Mouse (Mus musculus) mesoderm, embryonic 11.5 days (tissue): Measurements from ENCODE around the gene Doc2g.
A peak's percentile ranks its signal among the peaks of the same experiment; 100 is the strongest.

Source experiments
- DNase-seq: peaks from one replicate; pipeline ENCODE4 v3.0.0-alpha.2; 2012; ENCODE audit warnings: low read depth, low spot score

Gene Doc2g

DNA sequence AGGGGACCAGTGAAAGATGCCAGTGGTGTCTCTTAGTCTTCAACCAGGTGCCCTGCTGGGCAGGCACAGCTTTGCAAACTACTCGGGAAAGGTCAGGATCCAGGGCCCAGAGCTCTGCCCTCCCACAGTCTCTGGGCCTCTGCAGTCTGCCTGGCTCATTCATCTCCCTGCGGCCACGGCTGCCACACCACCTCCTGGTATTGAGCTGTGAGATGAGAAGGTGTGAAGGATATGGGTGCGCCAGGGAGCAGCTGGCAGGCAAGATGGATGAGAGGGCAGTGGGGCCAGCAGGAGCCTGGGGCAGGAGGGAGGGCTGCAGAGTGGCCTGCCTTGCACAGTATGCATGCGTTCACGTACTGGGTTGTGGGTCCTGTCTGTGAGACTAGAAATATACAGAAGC lies 12.3 kb upstream of the Doc2g start:
- DNase-seq: no peak

GRCm38 (mm10) chr19:3991562-3991961 lies 11.6 kb upstream of the Doc2g start:
- no peak for DNase-seq

- DNase-seq: no peak
Observed at GRCm38 (mm10) chr19:3991966-3992365, 11.1 kb upstream of the Doc2g start.

- DNase-seq: no peak
Observed at GRCm38 (mm10) chr19:3992416-3992815, 10.7 kb upstream of the Doc2g start, which contains the start of gene Tbx10. TSS of gene Tbx10 (plus strand) at chr19:3992752.

GRCm38 (mm10) chr19:3994932-3995331 lies 8.2 kb upstream of the Doc2g start:
- DNase-seq: no peak

DNA sequence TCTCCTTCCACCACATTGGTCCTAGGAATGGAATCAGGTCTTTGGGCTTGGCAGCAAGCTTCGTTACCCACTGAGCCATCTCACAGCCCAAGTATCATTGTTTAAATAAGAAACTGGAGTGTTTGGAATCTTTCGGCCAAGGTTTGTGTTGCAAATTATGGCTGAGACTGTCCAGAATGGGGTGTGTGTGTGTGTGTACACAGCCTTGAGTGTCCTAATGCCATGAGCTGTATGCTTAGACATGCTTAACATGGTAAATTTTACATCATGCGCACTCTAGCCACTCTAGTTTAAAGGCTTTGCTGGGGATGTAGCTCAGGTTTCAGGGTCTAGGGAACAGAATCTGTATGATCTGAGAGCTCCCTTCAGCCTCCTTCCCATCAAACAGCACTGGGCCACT lies 7.6 kb upstream of the Doc2g start:
- no peak for DNase-seq

DNA sequence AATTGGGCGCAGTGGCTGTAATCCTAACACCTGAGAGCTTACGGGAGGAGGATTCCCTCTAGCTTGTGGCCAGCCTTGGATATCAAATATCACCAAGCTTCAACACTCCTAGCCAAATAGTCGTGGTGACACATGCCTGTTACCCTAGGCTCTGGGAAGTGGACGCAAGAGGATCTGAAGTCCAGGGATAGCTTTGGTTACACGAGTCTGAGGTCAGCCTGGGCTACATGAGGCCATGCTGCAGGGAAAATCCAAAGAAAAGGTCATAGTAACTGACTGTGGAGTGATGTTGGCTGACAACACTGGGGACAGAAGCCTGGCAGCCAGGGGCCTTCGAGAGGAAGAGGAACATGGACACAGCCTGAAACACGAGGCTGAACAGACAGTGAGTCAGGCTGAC lies 7.0 kb upstream of the Doc2g start:
- DNase-seq: no peak

DNA sequence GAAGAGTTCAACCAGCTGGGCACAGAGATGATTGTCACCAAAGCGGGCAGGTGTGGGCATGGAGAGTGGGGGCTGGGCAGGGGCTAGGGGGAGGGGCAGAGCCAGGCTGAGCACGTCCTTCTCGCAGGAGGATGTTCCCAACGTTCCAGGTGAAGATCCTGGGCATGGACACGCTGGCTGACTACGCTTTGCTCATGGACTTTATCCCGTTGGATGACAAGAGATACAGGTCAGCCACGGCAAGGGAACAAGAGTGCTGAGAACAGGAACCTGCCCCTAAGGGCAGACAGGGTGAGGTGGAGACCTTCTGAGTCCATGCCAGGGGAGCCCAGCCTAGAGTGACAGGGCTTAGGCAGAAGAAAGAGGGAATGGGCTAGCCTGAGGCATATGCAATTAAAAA lies 6.4 kb upstream of the Doc2g start:
- DNase-seq: no peak

DNA sequence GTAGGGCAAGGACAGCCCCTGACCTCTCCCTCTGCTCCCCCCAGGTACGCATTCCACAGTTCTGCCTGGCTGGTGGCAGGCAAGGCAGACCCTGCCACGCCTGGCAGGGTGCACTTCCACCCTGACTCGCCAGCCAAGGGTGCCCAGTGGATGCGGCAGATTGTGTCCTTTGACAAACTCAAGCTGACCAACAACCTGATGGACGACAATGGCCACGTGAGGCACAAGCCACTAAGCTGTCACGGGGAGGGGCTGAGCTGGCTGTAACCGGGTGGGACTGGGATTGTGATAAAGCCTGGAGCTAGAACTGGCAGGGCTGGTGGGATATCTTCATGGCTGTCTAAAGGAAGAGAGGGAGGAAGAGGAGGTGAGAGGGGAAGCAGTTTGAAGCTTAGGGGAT lies 5.9 kb upstream of the Doc2g start:
- no peak for DNase-seq

DNA sequence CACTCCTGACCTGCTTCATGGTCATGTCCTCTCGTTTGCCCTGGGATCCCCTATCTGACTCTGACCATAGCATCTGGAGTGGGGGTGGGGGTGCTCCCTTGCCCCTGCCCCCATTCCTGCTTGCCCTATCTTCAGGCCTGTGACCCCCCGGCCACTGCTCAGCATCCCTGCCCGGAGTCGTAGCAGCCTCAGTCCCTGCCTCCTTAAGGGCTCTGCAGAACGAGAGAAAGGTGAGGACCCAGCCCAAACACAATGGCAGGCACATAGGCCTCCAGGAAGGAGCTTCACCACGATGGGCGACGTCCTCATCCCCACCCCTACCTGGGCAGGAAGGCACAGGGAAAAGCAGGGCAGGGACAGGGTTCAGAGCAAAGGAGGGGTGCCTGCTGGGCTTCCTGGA lies 4.8 kb upstream of the Doc2g start:
- no peak for DNase-seq

GRCm38 (mm10) chr19:3999121-3999730 lies 3.9 kb upstream of the Doc2g start:
- no peak for DNase-seq

DNA sequence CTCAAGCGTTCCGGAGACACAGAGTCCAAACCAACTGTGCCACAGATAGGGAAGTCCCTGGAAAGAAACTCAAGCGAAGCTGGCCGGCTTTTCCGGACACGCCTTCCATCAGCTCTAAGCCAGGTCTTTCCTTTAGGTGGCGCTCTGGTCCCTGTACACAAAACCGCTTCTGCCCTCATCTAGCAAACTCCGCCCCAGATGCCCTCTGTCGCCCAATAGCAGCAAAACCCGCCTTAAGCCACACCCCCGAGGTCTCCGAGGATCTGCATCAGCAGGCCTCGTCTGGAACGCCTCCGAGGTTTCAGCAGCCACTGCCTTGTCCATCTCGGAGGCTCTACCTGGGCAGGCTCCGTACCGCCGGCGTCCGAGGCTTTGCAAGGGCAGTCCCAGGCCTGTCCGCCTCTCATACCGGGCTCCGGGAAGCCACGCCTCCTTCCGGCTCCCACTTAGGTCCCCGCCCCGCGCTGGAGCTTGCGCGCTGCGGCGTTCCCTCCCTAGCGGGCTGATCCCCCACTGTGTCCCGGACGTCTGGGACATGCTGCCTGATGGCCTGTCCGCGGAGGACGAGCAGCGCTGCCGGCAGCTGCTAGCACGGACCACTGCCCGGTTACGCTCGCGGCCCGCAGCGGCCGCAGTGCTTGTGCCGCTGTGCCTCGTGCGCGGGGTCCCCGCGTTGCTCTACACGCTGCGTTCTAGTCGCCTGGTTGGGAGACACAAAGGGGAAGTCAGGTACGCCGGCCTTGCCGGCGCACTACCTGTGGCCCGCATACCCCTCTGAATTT lies 2.8 kb upstream of the Doc2g start, which contains the start of the genes Nudt8 and Gm49405:
Gene Nudt8, plus strand, starts transcription at position 462 of the 782 bp plus-strand sequence.
Gene Gm49405, plus strand, starts transcription at position 508 of the 782 bp plus-strand sequence.
- DNase-seq: peak; percentile 98

DNA sequence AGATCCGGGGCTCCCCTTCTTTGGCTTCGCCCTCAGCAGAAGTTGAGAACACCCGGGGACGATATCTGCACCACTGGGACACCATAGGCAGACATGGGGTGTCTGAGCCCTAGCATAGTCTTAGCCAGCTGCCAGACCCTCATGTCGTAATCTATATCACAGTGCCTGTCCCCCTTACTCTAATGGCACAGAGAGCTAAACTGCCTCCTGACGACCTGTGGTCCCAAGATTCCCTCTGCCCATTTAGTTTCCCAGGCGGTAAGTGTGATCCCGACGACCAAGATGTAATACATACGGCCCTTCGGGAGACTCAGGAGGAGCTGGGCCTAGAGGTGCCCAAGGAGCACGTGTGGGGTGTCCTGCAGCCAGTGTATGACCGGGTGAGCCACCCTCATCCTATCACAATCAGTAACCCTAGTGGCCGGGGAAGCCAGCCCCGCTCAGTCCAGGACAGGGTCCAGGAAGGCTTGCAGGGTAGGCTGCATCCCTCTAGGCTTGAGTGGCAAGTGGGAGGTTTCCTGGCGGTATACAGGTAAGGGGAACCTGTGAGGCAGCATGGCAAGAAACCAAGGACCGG lies 2.1 kb upstream of the Doc2g start:
- DNase-seq: peak; percentile 18

- no peak for DNase-seq
Observed at GRCm38 (mm10) chr19:4001752-4002151, 1.4 kb upstream of the Doc2g start.

DNA sequence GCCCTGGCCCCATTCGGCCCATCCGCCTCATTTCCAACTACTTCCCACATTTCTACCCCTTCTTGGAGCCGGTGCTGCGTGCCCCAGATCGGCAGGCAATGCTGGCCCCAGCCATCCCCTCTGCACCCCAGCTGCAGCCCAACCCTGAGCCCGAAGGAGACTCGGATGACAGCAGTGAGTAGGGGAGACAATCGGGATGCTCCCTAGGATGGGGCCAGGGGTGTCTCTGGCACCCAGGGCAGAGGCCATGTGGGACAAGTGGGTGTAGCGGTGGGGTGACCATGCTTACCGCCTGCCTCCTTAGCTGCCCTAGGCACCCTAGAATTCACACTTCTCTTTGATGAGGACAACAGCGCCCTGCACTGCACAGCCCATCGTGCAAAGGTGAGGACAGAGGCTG lies 528 bp downstream of the Doc2g start:
- DNase-seq: no peak

DNA sequence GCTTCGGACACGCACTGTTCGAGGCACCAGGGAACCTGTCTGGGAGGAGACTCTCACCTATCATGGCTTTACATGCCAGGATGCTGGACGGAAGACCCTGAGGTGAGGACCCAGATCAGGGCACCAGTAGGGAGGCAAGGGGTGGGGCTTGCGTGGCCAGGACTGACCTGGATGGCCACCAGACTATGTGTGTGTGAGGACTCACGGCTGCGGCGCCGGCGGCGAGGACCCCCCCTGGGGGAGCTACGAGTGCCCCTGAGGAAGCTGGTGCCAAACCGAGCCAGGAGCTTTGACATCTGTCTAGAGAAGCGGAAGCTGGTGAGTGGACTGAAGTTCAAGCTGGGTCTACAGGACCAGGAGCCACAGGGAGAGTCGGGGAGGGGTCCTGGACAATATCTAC lies 1.2 kb downstream of the Doc2g start:
- DNase-seq: no peak

DNA sequence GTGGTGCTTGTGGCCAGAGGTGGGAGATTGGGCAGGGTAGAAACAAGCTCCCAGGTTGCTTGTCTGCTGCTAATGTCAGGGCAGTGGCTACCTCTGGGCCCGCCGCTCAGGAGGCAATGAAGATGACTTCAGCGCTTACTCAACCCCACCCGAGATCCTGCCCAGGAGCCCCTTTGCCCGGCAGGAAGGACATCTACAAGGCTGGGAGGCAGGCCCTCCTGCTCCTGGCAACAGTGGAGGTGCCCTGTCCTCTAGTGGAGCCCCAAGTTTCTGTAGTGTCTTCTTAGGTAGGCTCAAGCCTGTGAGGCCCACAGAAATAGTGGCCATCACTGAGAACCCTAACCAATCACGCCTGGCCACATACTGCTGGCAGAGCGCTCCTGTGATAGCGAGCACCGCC lies 2.0 kb downstream of the Doc2g start:
- DNase-seq: no peak

GRCm38 (mm10) chr19:4005971-4006370 lies 2.9 kb downstream of the Doc2g start:
- no peak for DNase-seq

DNA sequence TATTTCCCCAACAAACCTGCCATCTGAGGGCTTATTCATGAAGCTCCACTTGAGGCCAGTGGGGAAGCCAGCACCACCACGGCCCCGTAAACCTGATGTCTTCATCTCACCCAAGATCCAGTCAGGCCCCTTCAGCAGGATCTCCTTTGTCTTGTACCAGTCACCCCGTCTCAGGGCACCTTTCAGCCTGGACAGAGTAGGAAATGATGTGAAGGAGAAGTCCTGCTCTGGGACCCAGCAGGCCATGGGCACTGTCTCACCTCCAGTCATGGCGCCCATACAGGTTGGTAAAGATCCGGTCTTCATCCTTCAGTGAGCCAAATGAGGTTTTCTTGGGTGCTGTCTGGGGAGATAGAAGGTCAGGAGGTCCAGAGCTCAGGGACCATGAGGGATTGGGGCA lies 8.0 kb downstream of the Doc2g start:
- DNase-seq: no peak

- peak; percentile 98 for DNase-seq
Observed at GRCm38 (mm10) chr19:4012432-4013022, 9.4 kb downstream of the Doc2g start, which contains the start of gene Ndufv1. TSS of gene Ndufv1 (minus strand) at chr19:4012806.

- DNase-seq: no peak
Observed at GRCm38 (mm10) chr19:4013066-4013465, 10.0 kb downstream of the Doc2g start.

DNA sequence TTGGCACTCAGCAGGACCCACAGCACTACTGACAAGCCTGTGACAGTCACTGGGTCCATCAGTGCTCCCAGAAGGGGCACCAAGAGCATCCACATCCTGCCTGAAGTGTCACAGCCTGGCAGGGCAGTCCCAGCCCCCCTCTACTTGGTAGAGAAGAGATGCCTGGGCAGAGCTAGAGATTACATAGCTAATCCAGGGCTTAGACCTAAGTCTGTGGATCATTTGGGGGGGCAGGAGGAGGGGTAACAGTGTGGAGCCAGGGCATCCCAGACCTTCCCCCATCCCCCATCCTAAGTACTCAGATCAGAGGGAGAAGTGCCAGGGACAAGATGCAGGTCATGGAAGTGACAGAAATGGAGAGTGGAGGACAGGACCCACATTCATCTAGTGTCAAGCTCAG lies 11.7 kb downstream of the Doc2g start:
- no peak for DNase-seq
